Mouse (Mus musculus) hindbrain, embryonic 16.5 days (tissue): Measurements from ENCODE around the gene Tpcn2. TPM values are rescaled to one million over a fixed set of nuclear protein-coding genes. Genes with fewer than 3 reads are reported as not detected.

Source experiments
- ATAC-seq: fragments of 200-750 bp; cut with Nextera tagmentation; 2 replicates; pipeline ENCODE4 v1.8.0; 2017; ENCODE audit warnings: moderate TSS enrichment, moderate library complexity
- H3K27ac ChIP-seq: fragments of 300-500 bp; sonication (generic); 2 replicates; pipeline ENCODE4 v1.5.1; 2014; ENCODE audit warnings: low read depth, mild to moderate bottlenecking, control low read depth, low read length, moderate library complexity
- H3K27me3 ChIP-seq: fragments of 300-500 bp; sonication (generic); replicated peaks from 2 replicates; pipeline ENCODE4 v1.6.1; 2014; ENCODE audit warnings: low read length; ENCODE audit not compliant: control insufficient read depth, insufficient read depth
- H3K36me3 ChIP-seq: fragments of 300-500 bp; sonication (generic); 2 replicates; pipeline ENCODE4 v1.6.1; 2014; ENCODE audit warnings: mild to moderate bottlenecking, low read length, moderate library complexity, mixed read lengths; ENCODE audit not compliant: control insufficient read depth, insufficient read depth
- H3K4me1 ChIP-seq: fragments of 300-500 bp; sonication (generic); 2 replicates; pipeline ENCODE4 v1.6.1; 2014; ENCODE audit warnings: low read depth, low read length; ENCODE audit not compliant: control insufficient read depth, insufficient read depth
- H3K4me2 ChIP-seq: fragments of 300-500 bp; sonication (generic); 2 replicates; pipeline ENCODE4 v1.6.1; 2014; ENCODE audit warnings: mild to moderate bottlenecking, low read length, control low read depth, moderate library complexity
- H3K4me3 ChIP-seq: fragments of 300-500 bp; sonication (generic); 2 replicates; pipeline ENCODE4 v1.5.1; 2014; ENCODE audit warnings: mild to moderate bottlenecking, low read length, control low read depth, moderate library complexity
- H3K9ac ChIP-seq: fragments of 300-500 bp; sonication (generic); 2 replicates; pipeline ENCODE4 v1.6.1; 2014; ENCODE audit warnings: low read depth, mild to moderate bottlenecking, control low read depth, low read length, moderate library complexity
- H3K9me3 ChIP-seq: fragments of 300-500 bp; sonication (generic); 2 replicates; pipeline ENCODE4 v1.6.1; 2014; ENCODE audit warnings: mild to moderate bottlenecking, low read length, moderate library complexity; ENCODE audit not compliant: control insufficient read depth
- WGBS: fragments of 180-500 bp; shearing (Covaris S2); extraction: QIAGEN DNeasy Blood & Tissue Kit; methylation state at CpG from one replicate; pipeline ENCODE4 v1.1.7; 2014; 5-methylcytosine and 5-hydroxymethylcytosine counted together
- polyA plus RNA-seq: library from polyadenylated mRNA; unstranded; fragments of >200 nt; fragmentation: Nextera tagmentation; extraction: Ambion mirVana; gene quantifications from 2 replicates; pipeline ENCODE4 v1.2.1, GENCODE M21; 2015

Tpcn2 gene
- polyA plus RNA-seq = 2.8 and 3.3 TPM in 2 replicates

GRCm38 (mm10) chr7:145283487-145284187 lies at the start of gene Tpcn2:
Gene Tpcn2 (minus strand): TSS chr7:145284011.
- H3K36me3 ChIP-seq = no peaks in the 10 kb centered on the region
- peak within 1 kb of the TSS; percentile 69 for H3K4me2 ChIP-seq
- no peaks in the 10 kb centered on the region for H3K9me3 ChIP-seq
- peak within 1 kb of the TSS; percentile 47 for H3K4me3 ChIP-seq
- H3K9ac ChIP-seq = peak within 1 kb of the TSS; percentile 52
- 5% methylated on average over 18 of the region's 18 CpGs for WGBS
- no peak within 1 kb of the TSS for H3K27ac ChIP-seq
- H3K27me3 ChIP-seq = no peaks in the 10 kb centered on the region
- peak; percentile 96 for ATAC-seq
- H3K4me1 ChIP-seq = no peaks in the 10 kb centered on the region; the same call in 1 of the 2 replicates

GRCm38 (mm10) chr7:145332376-145333041 lies 48.7 kb upstream of the Tpcn2 start:
- Histone ChIP-seq H3K4me1 (no peaks in the 10 kb centered on the region), H3K27ac (no peak overlapping the region), H3K9ac (no peak overlapping the region), H3K9me3 (no peaks in the 10 kb centered on the region), H3K4me2 (no peak overlapping the region), H3K27me3 (no peaks in the 10 kb centered on the region), H3K4me3 (no peak overlapping the region), H3K36me3 (no peaks in the 10 kb centered on the region)
- 47% methylated on average over 1 of the region's 1 CpGs for WGBS
- no peak for ATAC-seq

GRCm38 (mm10) chr7:145330641-145331040 lies 46.8 kb upstream of the Tpcn2 start:
- Histone ChIP-seq H3K9me3 (no peaks in the 10 kb centered on the region), H3K27me3 (no peaks in the 10 kb centered on the region), H3K27ac (no peak overlapping the region), H3K36me3 (no peaks in the 10 kb centered on the region), H3K4me3 (no peak overlapping the region), H3K4me1 (no peaks in the 10 kb centered on the region), H3K4me2 (no peak overlapping the region), H3K9ac (no peak overlapping the region)
- 73% methylated on average over 2 of the region's 2 CpGs for WGBS
- no peak for ATAC-seq

GRCm38 (mm10) chr7:145329982-145330381 lies 46.2 kb upstream of the Tpcn2 start:
- no peaks in the 10 kb centered on the region for H3K27me3 ChIP-seq

GRCm38 (mm10) chr7:145325697-145326096 lies 41.9 kb upstream of the Tpcn2 start:
- Histone ChIP-seq H3K4me3 (no peak overlapping the region), H3K4me2 (no peak overlapping the region), H3K4me1 (no peaks in the 10 kb centered on the region), H3K9me3 (no peaks in the 10 kb centered on the region), H3K27me3 (no peaks in the 10 kb centered on the region), H3K9ac (no peak overlapping the region), H3K36me3 (no peaks in the 10 kb centered on the region), H3K27ac (no peak overlapping the region)
- ATAC-seq = no peak
- 49% methylated on average over 2 of the region's 2 CpGs for WGBS

More at GRCm38 (mm10) chr7:145329982-145330381, 46.2 kb upstream of the Tpcn2 start:
- no peak for ATAC-seq
- Histone ChIP-seq H3K36me3 (no peaks in the 10 kb centered on the region), H3K9me3 (no peaks in the 10 kb centered on the region), H3K27ac (no peak overlapping the region), H3K4me3 (no peak overlapping the region), H3K9ac (no peak overlapping the region), H3K4me1 (no peaks in the 10 kb centered on the region), H3K4me2 (no peak overlapping the region)
- WGBS = 73% methylated on average over 2 of the region's 2 CpGs

GRCm38 (mm10) chr7:145323607-145324006 lies 39.8 kb upstream of the Tpcn2 start:
- no peak overlapping the region for H3K9ac ChIP-seq
- WGBS = 26% methylated on average over 4 of the region's 4 CpGs
- H3K4me3 ChIP-seq = no peak overlapping the region
- no peaks in the 10 kb centered on the region for H3K36me3 ChIP-seq
- no peak for ATAC-seq
- H3K27me3 ChIP-seq = no peaks in the 10 kb centered on the region
- no peaks in the 10 kb centered on the region for H3K9me3 ChIP-seq
- no peak overlapping the region for H3K4me2 ChIP-seq
- H3K27ac ChIP-seq = no peak overlapping the region
- H3K4me1 ChIP-seq = no peaks in the 10 kb centered on the region

- no peak for ATAC-seq
- no peaks in the 10 kb centered on the region for H3K9me3 ChIP-seq
- H3K9ac ChIP-seq = no peak overlapping the region
- H3K36me3 ChIP-seq = no peaks in the 10 kb centered on the region
- 72% methylated on average over 3 of the region's 3 CpGs for WGBS
- H3K27ac ChIP-seq = no peak overlapping the region
- no peak overlapping the region for H3K4me2 ChIP-seq
- no peak overlapping the region for H3K4me3 ChIP-seq
- H3K4me1 ChIP-seq = no peaks in the 10 kb centered on the region
- H3K27me3 ChIP-seq = no peaks in the 10 kb centered on the region
Observed at GRCm38 (mm10) chr7:145319481-145319880, 35.7 kb upstream of the Tpcn2 start.

GRCm38 (mm10) chr7:145317522-145317921 lies 33.7 kb upstream of the Tpcn2 start:
- whole genome bisulfite sequencing = 59% methylated on average over 4 of the region's 4 CpGs
- Histone ChIP-seq H3K4me1 (no peaks in the 10 kb centered on the region), H3K4me2 (no peak overlapping the region), H3K27ac (no peak overlapping the region), H3K9ac (no peak overlapping the region), H3K36me3 (no peaks in the 10 kb centered on the region), H3K9me3 (no peaks in the 10 kb centered on the region), H3K27me3 (no peaks in the 10 kb centered on the region), H3K4me3 (no peak overlapping the region)
- ATAC-seq = no peak

- ATAC-seq = no peak
- 87% methylated on average over 6 of the region's 6 CpGs for WGBS
- H3K9me3 ChIP-seq = no peaks in the 10 kb centered on the region
Observed at GRCm38 (mm10) chr7:145314785-145315411, 31.1 kb upstream of the Tpcn2 start, which contains the start of gene Mrgprd. Gene Mrgprd (plus strand): TSS chr7:145314835.

More at GRCm38 (mm10) chr7:145314785-145315411, 31.1 kb upstream of the Tpcn2 start, which contains the start of gene Mrgprd:
- Histone ChIP-seq H3K27me3 (no peaks in the 10 kb centered on the region), H3K4me1 (no peaks in the 10 kb centered on the region), H3K27ac (no peak within 1 kb of the TSS), H3K9ac (no peak within 1 kb of the TSS), H3K36me3 (no peaks in the 10 kb centered on the region), H3K4me2 (no peak within 1 kb of the TSS), H3K4me3 (no peak within 1 kb of the TSS)
